Comparison of ENCODE assay signal across 20 mouse cellular contexts in the genomic region with DNA sequence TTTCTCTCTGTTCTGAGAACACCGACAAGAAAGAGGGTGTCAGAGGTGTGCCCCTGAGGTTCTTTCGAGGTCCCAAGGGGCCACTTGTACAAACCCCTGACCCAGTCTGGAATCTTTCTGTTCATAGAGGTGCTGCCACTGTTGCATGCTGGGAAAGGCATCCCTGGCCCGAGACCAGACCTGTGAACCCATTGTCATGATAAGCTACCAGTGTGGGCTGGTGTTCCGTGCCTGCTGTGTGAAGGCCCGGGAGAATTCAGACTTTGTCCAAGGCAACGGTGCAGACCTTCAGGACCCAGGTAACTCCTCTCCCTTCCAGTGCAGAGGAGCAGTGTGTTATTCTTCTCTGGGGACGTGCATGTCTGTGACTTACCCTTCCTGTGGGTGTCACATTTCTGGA. TPM values are rescaled to one million over a fixed set of nuclear protein-coding genes. Genes with fewer than 3 reads are reported as not detected.
A peak's percentile ranks its signal among the peaks of the same experiment; 100 is the strongest.
DNase-seq lines count a peak whose midpoint lies in the region; TF ChIP-seq lines count a peak whose summit lies in the region.
"Had no signal": no experiment of that assay in that cellular context is flagged by ENCODE, and none has a peak within 500 bp of the region (broad histone marks: within the 10 kb centered on the region; RNA-seq: fewer than 3 reads in every experiment).

No protein-coding gene starts in this region.

- H3K4me3 ChIP-seq in ES-Bruce4 (ENCODE audit: low read depth, low read length) (no peak overlapping the region), ES-E14 (ENCODE audit: insufficient read depth in 1 of 2, low read depth in 1 of 2, low read length in 2 of 2, poor library complexity in 1 of 2, severe bottlenecking in 1 of 2) (no peak overlapping the region)
- H3K4me3 ChIP-seq: embryonic facial prominence, embryonic 10.5 days; embryonic facial prominence, embryonic 12.5 days; forebrain, embryonic 13.5 days; forebrain, embryonic 15.5 days had no signal

- in situ Hi-C loops in ES-E14 (cut with MboI; ENCODE audit: low sequenced_read_pairs in 2 of 2, unreplicated experiment in 2 of 2) = no loop called here

- 0 out of 2 replicates have a peak, but pooled peaks have one; percentile 4 for TF ChIP-seq EP300 in ES-Bruce4 (IDR thresholded peaks at IDR 0.05; ENCODE audit: insufficient read depth, low read depth, low read length)

- no peaks in the 10 kb centered on the region for H3K4me1 ChIP-seq in ES-Bruce4 (ENCODE audit: control insufficient read depth, insufficient read depth, low read length)
- H3K4me1 ChIP-seq in ES-E14 (ENCODE audit: control insufficient read depth in 2 of 2, insufficient read depth in 2 of 2, low read length in 2 of 2, poor library complexity in 1 of 2) = peaks cover 0 to 14% of the 10 kb centered on the region in 2 experiments; a peak in 3 of 4 replicates
- H3K4me1 ChIP-seq: embryonic facial prominence, embryonic 10.5 days; embryonic facial prominence, embryonic 12.5 days; forebrain, embryonic 13.5 days; forebrain, embryonic 15.5 days had no signal

- no peaks in the 10 kb centered on the region for H3K27me3 ChIP-seq in ES-Bruce4 (ENCODE audit: control insufficient read depth, insufficient read depth, low read length, poor library complexity, severe bottlenecking)
- H3K27me3 ChIP-seq: embryonic facial prominence, embryonic 12.5 days; forebrain, embryonic 13.5 days; forebrain, embryonic 15.5 days had no signal

- H3K9ac ChIP-seq in ES-Bruce4 (ENCODE audit: low read depth, poor library complexity, severe bottlenecking) (no peak overlapping the region), ES-E14 (ENCODE audit: insufficient read depth, low read depth, low read length, poor library complexity, severe bottlenecking) (peak overlapping the region; percentile 4; the same call in 1 of the 2 replicates)
- H3K9ac ChIP-seq: embryonic facial prominence, embryonic 12.5 days; forebrain, embryonic 13.5 days; forebrain, embryonic 15.5 days; forebrain, postnatal 0 days had no signal

- TF ChIP-seq POLR2A in ES-Bruce4 (IDR thresholded peaks at IDR 0.05; ENCODE audit: insufficient read depth, low read length) = no peak

- no peak for DNase-seq in ES-E14 (ENCODE audit: low read depth, low spot score)
- DNase-seq in ZHBTc4 (ENCODE audit: low read depth, low spot score) = peak; percentile 75
- no peak for DNase-seq in gastrocnemius, postnatal 14 days
- DNase-seq in urinary bladder, postnatal 25 days (ENCODE audit: low spot score) = no peak
- no peak for DNase-seq in ovary, adult 18-20 months (ENCODE audit: low spot score)
- DNase-seq: adrenal gland, adult 2 months; adrenal gland, postnatal 10 days; adrenal gland, postnatal 36 days; cerebellum, adult 11-12 months; cerebellum, adult 2 months; cerebellum, adult 9-10 months; cerebellum, postnatal 10 days; cerebellum, postnatal 25 days; forebrain, postnatal 0 days had no signal

- TF ChIP-seq CTCF in ES-Bruce4 (IDR thresholded peaks at IDR 0.05; ENCODE audit: low read depth, low read length) = no peak

- intact Hi-C loops in gastrocnemius, postnatal 14 days (cut with DNase I; ENCODE audit: low total_unique reads) = no loop called here

- no peaks in the 10 kb centered on the region for H3K9me3 ChIP-seq in ES-Bruce4 (replicated peaks; ENCODE audit: control insufficient read depth, insufficient read depth, low read length, poor library complexity, severe bottlenecking)
- H3K9me3 ChIP-seq in ES-E14 (ENCODE audit: control insufficient read depth, insufficient read depth, low read depth, low read length) = no peaks in the 10 kb centered on the region
- H3K9me3 ChIP-seq: embryonic facial prominence, embryonic 10.5 days; embryonic facial prominence, embryonic 12.5 days; forebrain, embryonic 13.5 days; forebrain, embryonic 15.5 days had no signal

- H3K27ac ChIP-seq in ES-Bruce4 (ENCODE audit: insufficient read depth, low read length) (no peak overlapping the region), ES-E14 (ENCODE audit: insufficient read depth, low read depth, low read length, poor library complexity, severe bottlenecking) (peak overlapping the region; percentile 5; the same call in 1 of the 2 replicates)
- H3K27ac ChIP-seq: embryonic facial prominence, embryonic 10.5 days; embryonic facial prominence, embryonic 12.5 days; forebrain, embryonic 13.5 days; forebrain, embryonic 15.5 days had no signal

- peaks cover 2% of the 10 kb centered on the region; the same call in 1 of the 2 replicates for H3K36me3 ChIP-seq in ES-Bruce4 (ENCODE audit: control insufficient read depth, insufficient read depth, low read length, poor library complexity, severe bottlenecking)
- peaks cover 44% of the 10 kb centered on the region for H3K36me3 ChIP-seq in ES-E14 (ENCODE audit: control insufficient read depth, insufficient read depth, low read length, poor library complexity, severe bottlenecking)

TF ChIP-seq in ES-E14, 5 proteins besides CTCF, POLR2A, EP300 and RAD21:
- TF ChIP-seq CHD2 (IDR thresholded peaks at IDR 0.05; ENCODE audit: low read depth, low read length) = no peak
- TF ChIP-seq HCFC1 (IDR thresholded peaks at IDR 0.05; ENCODE audit: borderline replicate concordance, insufficient read depth, low read length) = no peak
- no peak for TF ChIP-seq MAFK (IDR thresholded peaks at IDR 0.05; ENCODE audit: insufficient read depth, low read depth, low read length)
- no peak for TF ChIP-seq ZC3H11A (IDR thresholded peaks at IDR 0.05; ENCODE audit: borderline replicate concordance, low read depth, low read length)
- TF ChIP-seq ZNF384 (IDR thresholded peaks at IDR 0.05; ENCODE audit: low read depth, low read length) = no peak

RNA-seq across cellular contexts. Expression of gene Fbln1, which starts 21.1 kb away (rescaled TPM):
- 48.1 and 51.7 TPM in 2 replicates for polyA plus RNA-seq in ES-Bruce4 (2011; ENCODE audit: insufficient read depth, insufficient read length, low read depth, missing spikeins)
- total RNA-seq in ES-E14 (2012; rRNA removed) = 99.6 and 118 TPM in 2 replicates
- 10 to 100 TPM; 12.2 to 15.3 TPM for total RNA-seq in gastrocnemius, postnatal 14 days (2021)
- total RNA-seq: MEL had no signal
